Mouse (Mus musculus): Measurements from ENCODE around the gene Trim9. TPM values are rescaled to one million over a fixed set of nuclear protein-coding genes. Genes with fewer than 3 reads are reported as not detected.

Trim9 gene
- 130 and 145 TPM in 2 replicates for polyA plus RNA-seq (2012; rRNA removed)

DNA sequence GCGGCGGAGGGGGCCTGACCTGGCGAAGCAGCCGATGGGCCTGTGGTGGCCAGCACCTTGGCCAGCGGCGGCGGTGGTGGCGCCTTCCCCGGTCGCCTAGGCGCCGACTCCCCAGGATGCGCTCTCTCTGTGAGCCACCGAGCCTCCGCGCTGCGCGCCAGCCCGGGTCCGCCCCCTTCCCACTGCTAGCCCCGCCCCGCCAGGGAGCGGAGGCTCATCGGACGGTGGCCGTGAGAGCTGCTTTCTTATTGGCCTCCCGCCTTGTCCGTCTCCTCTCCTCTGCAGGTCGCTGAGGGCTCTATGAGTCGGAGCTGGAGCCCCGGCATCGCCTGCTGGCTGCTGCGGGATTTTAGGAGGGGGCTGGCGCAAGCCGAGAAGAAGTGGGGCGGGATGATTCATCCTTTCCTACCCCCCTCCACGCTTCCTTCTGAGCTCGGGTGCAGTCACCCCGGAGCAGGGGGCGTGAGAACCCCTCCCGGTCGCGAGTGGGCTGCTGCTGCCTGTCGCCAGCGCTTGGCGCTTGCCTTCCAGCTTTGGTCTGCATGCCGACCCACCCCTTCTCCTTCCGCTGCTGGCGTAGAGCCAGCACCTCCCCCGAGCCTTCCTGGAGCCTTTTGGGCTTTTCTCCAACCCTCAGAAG, at the start of gene Trim9:
TSS of gene Trim9 (minus strand) at position 413 of the 640 bp plus-strand sequence.
- peak within 1 kb of the TSS; percentile 98 for H3K27ac ChIP-seq (ENCODE audit: insufficient read depth, low read length)
- WGBS = under 1% methylated on average over 49 of the region's 50 CpGs
- H3K4me1 ChIP-seq (ENCODE audit: control insufficient read depth, insufficient read depth, low read length) = no peaks in the 10 kb centered on the region
- DNase-seq = peak; percentile 99 to 100
- H3K27me3 ChIP-seq (ENCODE audit: control insufficient read depth, insufficient read depth, low read length) = no peaks in the 10 kb centered on the region
- peak within 1 kb of the TSS; percentile 87 for H3K4me3 ChIP-seq (replicated peaks; ENCODE audit: insufficient read depth, low read depth, low read length)
- no peak for TF ChIP-seq CTCF (IDR thresholded peaks at IDR 0.05; ENCODE audit: borderline replicate concordance, insufficient read depth, low read depth, low read length)
- TF ChIP-seq POLR2A (IDR thresholded peaks at IDR 0.05; ENCODE audit: borderline replicate concordance, insufficient read depth, low read length) = peak; percentile 87; the same call in 1 of the 2 replicates

GRCm38 (mm10) chr12:70395061-70395460, 47.6 kb upstream of the Trim9 start:
- WGBS = 91% methylated on average over 3 of the region's 3 CpGs
- peaks cover 10% of the 10 kb centered on the region for H3K4me1 ChIP-seq (ENCODE audit: control insufficient read depth, insufficient read depth, low read length)
- DNase-seq = no peak
- TF ChIP-seq CTCF (IDR thresholded peaks at IDR 0.05; ENCODE audit: borderline replicate concordance, insufficient read depth, low read depth, low read length) (no peak), POLR2A (IDR thresholded peaks at IDR 0.05; ENCODE audit: borderline replicate concordance, insufficient read depth, low read length) (no peak)
- no peaks in the 10 kb centered on the region for H3K27me3 ChIP-seq (ENCODE audit: control insufficient read depth, insufficient read depth, low read length)
- H3K4me3 ChIP-seq (replicated peaks; ENCODE audit: insufficient read depth, low read depth, low read length) = no peak overlapping the region
- no peak overlapping the region for H3K27ac ChIP-seq (ENCODE audit: insufficient read depth, low read length)

GRCm38 (mm10) chr12:70391236-70391635, 43.8 kb upstream of the Trim9 start:
- WGBS = 6% methylated on average over 3 of the region's 3 CpGs
- peak; percentile 66 to 88 for DNase-seq
- no peak for TF ChIP-seq CTCF (IDR thresholded peaks at IDR 0.05; ENCODE audit: borderline replicate concordance, insufficient read depth, low read depth, low read length)
- TF ChIP-seq POLR2A (IDR thresholded peaks at IDR 0.05; ENCODE audit: borderline replicate concordance, insufficient read depth, low read length) = no peak
- 0 out of 2 replicates have a peak overlapping the region, but pooled peaks have one; percentile 9 for H3K27ac ChIP-seq (ENCODE audit: insufficient read depth, low read length)
- H3K27me3 ChIP-seq (ENCODE audit: control insufficient read depth, insufficient read depth, low read length) = no peaks in the 10 kb centered on the region
- no peak overlapping the region for H3K4me3 ChIP-seq (replicated peaks; ENCODE audit: insufficient read depth, low read depth, low read length)
- peaks cover 17% of the 10 kb centered on the region for H3K4me1 ChIP-seq (ENCODE audit: control insufficient read depth, insufficient read depth, low read length)

DNA sequence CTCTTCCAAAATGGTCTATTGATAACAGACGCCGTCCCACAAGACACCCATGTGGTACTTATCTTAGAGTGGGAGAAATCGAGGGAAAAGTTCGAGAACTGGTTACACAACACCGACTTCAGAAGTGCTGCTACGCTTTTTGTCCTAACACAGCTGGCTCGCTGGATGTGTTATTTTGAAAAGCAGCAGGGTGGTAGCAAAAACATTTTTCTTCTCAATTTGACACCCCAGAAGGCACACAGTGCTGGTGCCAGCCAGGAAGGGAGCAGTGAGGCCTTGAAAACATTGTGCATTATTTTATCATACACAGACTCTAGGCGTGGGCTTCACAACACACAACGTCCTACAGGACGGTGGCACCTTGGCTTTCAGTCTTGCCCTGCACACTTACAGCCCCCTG, 27.6 kb upstream of the Trim9 start:
- Histone ChIP-seq H3K27ac (ENCODE audit: insufficient read depth, low read length) (no peak overlapping the region), H3K4me3 (replicated peaks; ENCODE audit: insufficient read depth, low read depth, low read length) (no peak overlapping the region), H3K27me3 (ENCODE audit: control insufficient read depth, insufficient read depth, low read length) (no peaks in the 10 kb centered on the region), H3K4me1 (ENCODE audit: control insufficient read depth, insufficient read depth, low read length) (no peaks in the 10 kb centered on the region)
- WGBS = 82% methylated on average over 10 of the region's 10 CpGs
- no peak for DNase-seq
- TF ChIP-seq POLR2A (IDR thresholded peaks at IDR 0.05; ENCODE audit: borderline replicate concordance, insufficient read depth, low read length) = no peak
- no peak for TF ChIP-seq CTCF (IDR thresholded peaks at IDR 0.05; ENCODE audit: borderline replicate concordance, insufficient read depth, low read depth, low read length)

GRCm38 (mm10) chr12:70372874-70373273, 25.5 kb upstream of the Trim9 start:
- TF ChIP-seq POLR2A (IDR thresholded peaks at IDR 0.05; ENCODE audit: borderline replicate concordance, insufficient read depth, low read length) = no peak
- TF ChIP-seq CTCF (IDR thresholded peaks at IDR 0.05; ENCODE audit: borderline replicate concordance, insufficient read depth, low read depth, low read length) = no peak
- WGBS = 84% methylated on average over 5 of the region's 5 CpGs
- no peak for DNase-seq
- Histone ChIP-seq H3K4me1 (ENCODE audit: control insufficient read depth, insufficient read depth, low read length) (peaks cover 2% of the 10 kb centered on the region), H3K4me3 (replicated peaks; ENCODE audit: insufficient read depth, low read depth, low read length) (no peak overlapping the region), H3K27ac (ENCODE audit: insufficient read depth, low read length) (no peak overlapping the region), H3K27me3 (ENCODE audit: control insufficient read depth, insufficient read depth, low read length) (no peaks in the 10 kb centered on the region)

- Histone ChIP-seq H3K27me3 (ENCODE audit: control insufficient read depth, insufficient read depth, low read length) (no peaks in the 10 kb centered on the region), H3K27ac (ENCODE audit: insufficient read depth, low read length) (no peak overlapping the region), H3K4me3 (replicated peaks; ENCODE audit: insufficient read depth, low read depth, low read length) (no peak overlapping the region), H3K4me1 (ENCODE audit: control insufficient read depth, insufficient read depth, low read length) (peaks cover 9% of the 10 kb centered on the region)
- no peak for DNase-seq
- WGBS = 88% methylated on average over 12 of the region's 12 CpGs
- TF ChIP-seq CTCF (IDR thresholded peaks at IDR 0.05; ENCODE audit: borderline replicate concordance, insufficient read depth, low read depth, low read length) (no peak), POLR2A (IDR thresholded peaks at IDR 0.05; ENCODE audit: borderline replicate concordance, insufficient read depth, low read length) (no peak)
These were observed 21.9 kb upstream of the Trim9 start for GRCm38 (mm10) chr12:70369348-70369747.

DNA sequence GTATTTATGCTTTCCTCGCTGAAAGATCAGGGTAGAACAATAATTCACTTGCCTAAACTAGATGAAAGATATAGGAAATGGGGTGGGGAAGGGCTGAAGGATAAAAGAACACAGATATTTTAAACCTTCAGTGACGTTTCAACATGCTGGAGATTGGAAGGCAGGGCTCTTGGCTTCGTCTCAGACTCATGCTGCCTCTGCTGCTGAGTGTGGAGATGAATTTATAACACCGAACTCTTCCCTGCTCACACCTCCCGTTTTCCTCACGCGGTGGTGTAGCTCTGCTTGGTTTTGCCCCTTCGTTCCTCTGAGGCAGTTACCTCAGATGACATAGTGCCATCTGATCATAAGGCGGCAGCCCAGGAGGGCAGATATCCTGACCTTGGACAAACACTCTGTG, 21.4 kb upstream of the Trim9 start:
- H3K4me1 ChIP-seq (ENCODE audit: control insufficient read depth, insufficient read depth, low read length) = peaks cover 9% of the 10 kb centered on the region
- H3K27ac ChIP-seq (ENCODE audit: insufficient read depth, low read length) = no peak overlapping the region
- TF ChIP-seq POLR2A (IDR thresholded peaks at IDR 0.05; ENCODE audit: borderline replicate concordance, insufficient read depth, low read length) (no peak), CTCF (IDR thresholded peaks at IDR 0.05; ENCODE audit: borderline replicate concordance, insufficient read depth, low read depth, low read length) (no peak)
- no peak for DNase-seq
- WGBS = 27% methylated on average over 9 of the region's 9 CpGs
- no peak overlapping the region for H3K4me3 ChIP-seq (replicated peaks; ENCODE audit: insufficient read depth, low read depth, low read length)
- H3K27me3 ChIP-seq (ENCODE audit: control insufficient read depth, insufficient read depth, low read length) = no peaks in the 10 kb centered on the region
